Mouse (Mus musculus): ENCODE results near the gene Prkcg.

DNA sequence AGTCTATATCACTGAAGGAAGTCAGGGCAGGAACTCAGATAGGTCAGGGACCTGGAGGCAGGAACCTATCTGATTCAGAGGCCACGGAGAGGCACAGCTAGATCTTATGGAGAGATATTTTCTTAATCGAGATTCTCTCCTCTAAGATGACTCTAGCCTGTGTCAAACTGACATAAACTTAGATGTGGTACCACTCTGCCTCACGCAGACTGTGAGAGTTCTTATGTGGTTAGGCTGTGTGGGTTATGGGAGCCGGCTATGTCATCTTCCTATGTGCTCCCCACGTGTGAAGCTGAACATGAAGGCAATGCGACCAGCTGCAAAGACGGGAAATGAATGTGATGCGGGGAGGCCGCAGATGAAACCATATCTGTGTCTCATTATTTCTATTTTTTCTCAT, 16.8 kb upstream of the Prkcg start:
- TF ChIP-seq GATA1 (IDR thresholded peaks at IDR 0.05; ENCODE audit: borderline replicate concordance, low read length) (no peak), FLI1 (IDR thresholded peaks at IDR 0.05; ENCODE audit: low read length) (no peak)
